Mouse (Mus musculus) limb, embryonic 13.5 days (tissue): ENCODE measurements around the gene Acvrl1. TPM values are rescaled to one million over a fixed set of nuclear protein-coding genes. Genes with fewer than 3 reads are reported as not detected.

Source experiments
- ATAC-seq: fragments of 200-750 bp; cut with Nextera tagmentation; 2 replicates; pipeline ENCODE4 v1.8.0; 2017; ENCODE audit warnings: low read depth, moderate number of reproducible peaks, moderate TSS enrichment; ENCODE audit not compliant: low FRiP score
- H3K27ac ChIP-seq: fragments of 300-500 bp; sonication (generic); 2 replicates; pipeline ENCODE4 v1.5.1; 2015; ENCODE audit warnings: inconsistent platforms, mild to moderate bottlenecking, moderate library complexity
- H3K27me3 ChIP-seq: fragments of 300-500 bp; sonication (generic); 2 replicates; pipeline ENCODE4 v1.6.1; 2015; ENCODE audit warnings: mild to moderate bottlenecking, inconsistent platforms
- H3K36me3 ChIP-seq: fragments of 300-500 bp; sonication (generic); 2 replicates; pipeline ENCODE4 v1.6.1; 2015; ENCODE audit warnings: inconsistent platforms, mild to moderate bottlenecking, moderate library complexity
- H3K4me1 ChIP-seq: fragments of 300-500 bp; sonication (generic); 2 replicates; pipeline ENCODE4 v1.6.1; 2015; ENCODE audit warnings: inconsistent platforms
- H3K4me2 ChIP-seq: fragments of 300-500 bp; sonication (generic); replicated peaks from 2 replicates; pipeline ENCODE4 v1.6.1; 2015; ENCODE audit warnings: inconsistent platforms, mild to moderate bottlenecking, moderate library complexity
- H3K4me3 ChIP-seq: fragments of 300-500 bp; sonication (generic); 2 replicates; pipeline ENCODE4 v1.5.1; 2015; ENCODE audit warnings: moderate library complexity, mild to moderate bottlenecking, inconsistent platforms
- H3K9ac ChIP-seq: fragments of 300-500 bp; sonication (generic); 2 replicates; pipeline ENCODE4 v1.6.1; 2015; ENCODE audit warnings: mild to moderate bottlenecking, inconsistent platforms
- H3K9me3 ChIP-seq: fragments of 300-500 bp; sonication (generic); 2 replicates; pipeline ENCODE4 v1.6.1; 2016; ENCODE audit warnings: inconsistent platforms
- WGBS: fragments of 180-500 bp; shearing (Covaris S2); methylation state at CpG from one replicate; pipeline ENCODE4 v1.1.7; 2015; 5-methylcytosine and 5-hydroxymethylcytosine counted together
- polyA plus RNA-seq: library from polyadenylated mRNA; unstranded; fragments of >200 nt; fragmentation: Nextera tagmentation; extraction: Ambion mirVana; gene quantifications from 2 replicates; pipeline ENCODE4 v1.2.1, GENCODE M21; 2015

Acvrl1 gene
- polyA plus RNA-seq, 1 experiment from 2014 or later: 9.6 TPM

- Histone ChIP-seq H3K9me3 (no peaks in the 10 kb centered on the region), H3K9ac (no peak overlapping the region), H3K4me1 (peaks cover 49% of the 10 kb centered on the region), H3K36me3 (0 out of 2 replicates have a peak, but pooled peaks cover 3% of the 10 kb centered on the region), H3K4me3 (no peak overlapping the region), H3K27me3 (peaks cover 39% of the 10 kb centered on the region), H3K27ac (peak overlapping the region; percentile 33; the same call in 1 of the 2 replicates), H3K4me2 (no peak overlapping the region)
- ATAC-seq: no peak
- WGBS: 76% methylated on average over 6 of the region's 6 CpGs
Observed at GRCm38 (mm10) chr15:101132761-101133160, 4.4 kb downstream of the Acvrl1 start.

- Histone ChIP-seq H3K4me1 (peaks cover 38% of the 10 kb centered on the region), H3K4me2 (peak overlapping the region; percentile 30), H3K9ac (no peak overlapping the region), H3K27me3 (peaks cover 25% of the 10 kb centered on the region), H3K27ac (peak overlapping the region; percentile 28; the same call in 1 of the 2 replicates), H3K36me3 (0 out of 2 replicates have a peak, but pooled peaks cover 3% of the 10 kb centered on the region), H3K4me3 (peak overlapping the region; percentile 19; the same call in 1 of the 2 replicates), H3K9me3 (no peaks in the 10 kb centered on the region)
- ATAC-seq: no peak
- WGBS: 20% methylated on average over 15 of the region's 15 CpGs
Observed at GRCm38 (mm10) chr15:101133993-101134704, 5.8 kb downstream of the Acvrl1 start.

GRCm38 (mm10) chr15:101135405-101135804 is 7.1 kb downstream of the Acvrl1 start:
- Histone ChIP-seq H3K4me3 (no peak overlapping the region), H3K27me3 (peaks cover 13% of the 10 kb centered on the region; the same call in 1 of the 2 replicates), H3K27ac (no peak overlapping the region), H3K9ac (no peak overlapping the region), H3K9me3 (no peaks in the 10 kb centered on the region), H3K4me2 (peak overlapping the region; percentile 30), H3K36me3 (0 out of 2 replicates have a peak, but pooled peaks cover 3% of the 10 kb centered on the region), H3K4me1 (peaks cover 47% of the 10 kb centered on the region)
- WGBS: 56% methylated on average over 8 of the region's 8 CpGs
- no peak for ATAC-seq

- Histone ChIP-seq H3K36me3 (0 out of 2 replicates have a peak, but pooled peaks cover 3% of the 10 kb centered on the region), H3K9ac (no peak overlapping the region), H3K9me3 (no peaks in the 10 kb centered on the region), H3K4me2 (no peak overlapping the region), H3K4me3 (no peak overlapping the region), H3K27me3 (no peaks in the 10 kb centered on the region), H3K27ac (no peak overlapping the region), H3K4me1 (peaks cover 45% of the 10 kb centered on the region)
- no peak for ATAC-seq
- WGBS: 81% methylated on average over 11 of the region's 11 CpGs
Observed at GRCm38 (mm10) chr15:101137455-101137854, 9.1 kb downstream of the Acvrl1 start.

- Histone ChIP-seq H3K27ac (no peak overlapping the region), H3K4me1 (peaks cover 47% of the 10 kb centered on the region), H3K4me2 (no peak overlapping the region), H3K4me3 (no peak overlapping the region), H3K9me3 (no peaks in the 10 kb centered on the region), H3K27me3 (no peaks in the 10 kb centered on the region), H3K36me3 (0 out of 2 replicates have a peak, but pooled peaks cover 3% of the 10 kb centered on the region), H3K9ac (no peak overlapping the region)
- no peak for ATAC-seq
- 83% methylated on average over 3 of the region's 3 CpGs for WGBS
Observed at GRCm38 (mm10) chr15:101138675-101139074, 10.4 kb downstream of the Acvrl1 start.

GRCm38 (mm10) chr15:101139885-101140284 is 11.6 kb downstream of the Acvrl1 start:
- Histone ChIP-seq H3K9me3 (no peaks in the 10 kb centered on the region), H3K27me3 (no peaks in the 10 kb centered on the region), H3K27ac (peak overlapping the region; percentile 58; the same call in 1 of the 2 replicates), H3K36me3 (0 out of 2 replicates have a peak, but pooled peaks cover 3% of the 10 kb centered on the region), H3K9ac (peak overlapping the region; percentile 35), H3K4me1 (peaks cover 49% of the 10 kb centered on the region), H3K4me2 (peak overlapping the region; percentile 9; the same call in 1 of the 2 replicates), H3K4me3 (no peak overlapping the region)
- ATAC-seq: no peak
- WGBS: 13% methylated on average over 12 of the region's 12 CpGs

GRCm38 (mm10) chr15:101140587-101140986 is 12.3 kb downstream of the Acvrl1 start:
- Histone ChIP-seq H3K27ac (peak overlapping the region; percentile 33; the same call in 1 of the 2 replicates), H3K4me2 (peak overlapping the region; percentile 46), H3K36me3 (0 out of 2 replicates have a peak, but pooled peaks cover 3% of the 10 kb centered on the region), H3K4me3 (no peak overlapping the region; the same call in 1 of the 2 replicates), H3K4me1 (peaks cover 54% of the 10 kb centered on the region), H3K9me3 (no peaks in the 10 kb centered on the region), H3K9ac (no peak overlapping the region), H3K27me3 (no peaks in the 10 kb centered on the region)
- 47% methylated on average over 6 of the region's 6 CpGs for WGBS
- ATAC-seq: no peak

GRCm38 (mm10) chr15:101141061-101141541 is 12.8 kb downstream of the Acvrl1 start:
- Histone ChIP-seq H3K9ac (no peak overlapping the region), H3K9me3 (no peaks in the 10 kb centered on the region), H3K27me3 (no peaks in the 10 kb centered on the region), H3K4me3 (no peak overlapping the region; the same call in 1 of the 2 replicates), H3K4me1 (peaks cover 60% of the 10 kb centered on the region), H3K4me2 (peak overlapping the region; percentile 46), H3K36me3 (0 out of 2 replicates have a peak, but pooled peaks cover 3% of the 10 kb centered on the region), H3K27ac (peak overlapping the region; percentile 33; the same call in 1 of the 2 replicates)
- ATAC-seq: peak; percentile 54
- 7% methylated on average over 12 of the region's 14 CpGs for WGBS

GRCm38 (mm10) chr15:101142672-101143071 is 14.3 kb downstream of the Acvrl1 start:
- Histone ChIP-seq H3K36me3 (no peaks in the 10 kb centered on the region), H3K27ac (peak overlapping the region; percentile 75; the same call in 1 of the 2 replicates), H3K9me3 (no peaks in the 10 kb centered on the region), H3K27me3 (no peaks in the 10 kb centered on the region), H3K4me2 (peak overlapping the region; percentile 45), H3K4me3 (no peak overlapping the region), H3K4me1 (peaks cover 66% of the 10 kb centered on the region), H3K9ac (no peak overlapping the region)
- ATAC-seq: no peak
- WGBS: 55% methylated on average over 8 of the region's 8 CpGs

- H3K9ac ChIP-seq: peak overlapping the region; percentile 36; the same call in 1 of the 2 replicates
- H3K4me2 ChIP-seq: peak overlapping the region; percentile 45
- ATAC-seq: peak; percentile 38
- peak overlapping the region; percentile 5; the same call in 1 of the 2 replicates for H3K4me3 ChIP-seq
- no peaks in the 10 kb centered on the region for H3K9me3 ChIP-seq
- peaks cover 70% of the 10 kb centered on the region for H3K4me1 ChIP-seq
- WGBS: 9% methylated on average over 8 of the region's 8 CpGs
- H3K27ac ChIP-seq: peak overlapping the region; percentile 75; the same call in 1 of the 2 replicates
- no peaks in the 10 kb centered on the region for H3K27me3 ChIP-seq
- no peaks in the 10 kb centered on the region for H3K36me3 ChIP-seq
Observed at GRCm38 (mm10) chr15:101143494-101143893, 15.2 kb downstream of the Acvrl1 start.

- no peak overlapping the region for H3K9ac ChIP-seq
- no peaks in the 10 kb centered on the region for H3K27me3 ChIP-seq
- H3K36me3 ChIP-seq: no peaks in the 10 kb centered on the region
- peak overlapping the region; percentile 75 for H3K27ac ChIP-seq
- ATAC-seq: no peak
- no peak overlapping the region for H3K4me3 ChIP-seq
- WGBS: 71% methylated on average over 5 of the region's 5 CpGs
- H3K4me2 ChIP-seq: no peak overlapping the region
- H3K4me1 ChIP-seq: peaks cover 68% of the 10 kb centered on the region
- no peaks in the 10 kb centered on the region for H3K9me3 ChIP-seq
Observed at GRCm38 (mm10) chr15:101144176-101144575, 15.9 kb downstream of the Acvrl1 start.

GRCm38 (mm10) chr15:101144779-101145178 is 16.5 kb downstream of the Acvrl1 start:
- ATAC-seq: no peak
- Histone ChIP-seq H3K4me2 (no peak overlapping the region; the same call in 1 of the 2 replicates), H3K9me3 (no peaks in the 10 kb centered on the region), H3K4me3 (no peak overlapping the region), H3K9ac (no peak overlapping the region), H3K4me1 (peaks cover 62% of the 10 kb centered on the region), H3K36me3 (no peaks in the 10 kb centered on the region), H3K27ac (peak overlapping the region; percentile 75; the same call in 1 of the 2 replicates), H3K27me3 (no peaks in the 10 kb centered on the region)
- WGBS: 88% methylated on average over 8 of the region's 8 CpGs
